Mouse (Mus musculus) neutrophil, adult 5-6 weeks (primary cell): Measurements from ENCODE around the gene Ssxb5. TPM values are rescaled to one million over a fixed set of nuclear protein-coding genes. Genes with fewer than 3 reads are reported as not detected.
"Not testable (repeated sequence)": the region's sequence is repeated elsewhere in the genome, so short reads cannot be mapped to it uniquely, and the experiment has no call there.

ENCODE experiments used
- ATAC-seq: fragments of 151-379, 151-347 bp; 2 replicates; pipeline ENCODE4 v1.8.0; 2017; ENCODE audit warnings: mild to moderate bottlenecking, moderate TSS enrichment; ENCODE audit not compliant: insufficient number of reproducible peaks, poor library complexity, low FRiP score, severe bottlenecking; ENCODE audit errors: extremely low read depth
- total RNA-seq: library from RNA; stranded (forward); fragments of 200-1000 nt; gene quantifications from 2 replicates; pipeline ENCODE4 v1.2.3, GENCODE M21; 2017

The Ssxb5 gene
- not detected in 2 replicates for total RNA-seq

DNA sequence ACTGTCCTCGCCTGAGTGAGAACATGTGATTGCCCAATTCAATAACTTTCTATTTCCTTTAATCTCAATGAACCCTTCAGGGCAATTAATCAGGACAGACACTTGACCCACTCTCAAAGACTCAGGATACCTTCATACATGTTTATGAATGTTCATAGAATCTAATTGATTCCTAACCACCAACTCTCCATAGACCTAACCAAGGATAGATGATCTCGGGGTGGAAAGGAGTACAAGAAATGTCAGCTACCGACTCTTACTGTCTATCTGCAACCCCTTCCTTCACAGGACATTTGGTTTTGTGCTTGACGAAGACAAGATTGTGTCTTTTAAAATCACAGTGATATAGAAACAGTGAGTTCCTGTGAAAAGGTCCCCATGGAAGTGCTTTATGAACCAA lies at the start of gene Ssxb5:
Gene Ssxb5, plus strand, starts transcription at position 301 of the 400 bp plus-strand sequence.
- not testable (repeated sequence) for ATAC-seq

DNA sequence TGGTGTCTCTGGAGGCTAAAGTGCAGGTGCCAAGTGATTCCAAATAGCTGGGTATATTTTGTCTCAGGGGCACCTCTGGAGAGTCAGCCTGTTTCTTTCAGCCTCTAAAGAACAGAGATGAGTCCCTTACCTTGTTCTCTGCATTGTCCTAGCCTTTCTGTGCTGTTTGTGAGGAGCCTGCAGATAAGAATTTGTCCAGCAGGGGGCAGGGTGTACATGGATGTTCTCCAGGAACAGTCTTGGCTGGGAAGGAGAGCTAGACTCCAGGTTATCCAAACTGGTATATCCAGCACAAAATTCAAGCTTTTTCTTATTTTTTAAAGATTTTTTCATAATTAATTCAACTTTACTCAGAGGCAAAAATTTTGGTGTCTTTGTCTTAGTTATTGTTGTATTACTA lies 28.6 kb downstream of the Ssxb5 start:
- ATAC-seq: no peak

DNA sequence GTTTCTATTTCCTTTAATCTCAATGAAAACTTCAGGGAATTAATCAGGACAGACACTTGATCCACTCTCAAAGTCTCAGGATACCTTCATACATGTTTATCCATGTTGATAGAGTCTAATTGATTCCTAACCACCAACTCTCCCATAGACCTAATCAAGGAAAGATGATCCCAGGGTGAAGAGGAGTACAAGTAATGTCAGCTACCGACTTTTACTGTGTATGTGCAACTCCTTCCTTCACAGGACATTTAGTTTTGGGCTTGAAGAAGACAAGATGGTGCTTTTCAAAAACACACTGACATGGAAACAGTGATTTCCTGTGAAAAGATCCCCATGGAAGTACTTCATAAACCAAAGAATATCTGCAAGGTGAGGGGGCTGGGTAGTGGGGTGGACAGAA lies 40.2 kb downstream of the Ssxb5 start, which contains the start of gene Gm6592:
Gene Gm6592, plus strand, starts transcription at position 301 of the 400 bp plus-strand sequence.
- ATAC-seq: no peak

DNA sequence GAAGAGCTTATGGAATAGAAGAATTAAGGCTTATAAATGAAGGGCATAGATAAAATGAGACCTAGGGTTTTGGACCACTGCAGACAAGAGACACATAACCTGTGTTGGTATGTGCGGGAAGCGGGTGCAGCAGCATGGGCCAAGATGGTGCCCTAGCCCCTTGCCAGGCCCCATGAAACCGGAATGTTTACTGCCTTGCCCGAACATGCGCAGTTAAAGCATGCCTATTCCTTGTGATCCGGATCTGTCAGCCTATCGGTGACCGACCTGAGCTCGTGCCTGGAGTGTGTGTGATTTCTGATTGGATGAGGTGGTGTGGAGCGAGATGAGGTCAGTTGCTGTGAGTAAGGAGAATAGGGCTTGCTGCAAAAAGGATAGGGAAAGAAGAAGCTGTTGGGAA lies 49.0 kb downstream of the Ssxb5 start:
- no peak for ATAC-seq

Other genes starting within 250 kb of the Ssxb5 start
- gene Ssxb3, start 211.9 kb upstream of the Ssxb5 start, total RNA-seq: not detected in 2 replicates
- gene Ssxb8, start 112.8 kb upstream of the Ssxb5 start, total RNA-seq: not detected in 2 replicates
- gene Ssx9, start 55.3 kb upstream of the Ssxb5 start, total RNA-seq: not detected in 2 replicates
- gene Gm6592, start 40.3 kb downstream of the Ssxb5 start, total RNA-seq: not detected in 2 replicates
- gene Gm5751, start 70.6 kb downstream of the Ssxb5 start, total RNA-seq: not detected in 2 replicates
- 0.25 TPM in 1 of 2 replicates, not detected in the other for gene B630019K06Rik, start 88.7 kb downstream of the Ssxb5 start, total RNA-seq
- not detected in 2 replicates for gene Fthl17b, start 159.3 kb downstream of the Ssxb5 start, total RNA-seq
- gene Fthl17c, start 172.9 kb downstream of the Ssxb5 start, total RNA-seq: not detected in 2 replicates
- not detected in 2 replicates for gene Fthl17d, start 183.1 kb downstream of the Ssxb5 start, total RNA-seq
- gene Fthl17e, start 229.8 kb downstream of the Ssxb5 start, total RNA-seq: not detected in 2 replicates